Mouse (Mus musculus) brain, embryonic 14.5 days (tissue): ENCODE measurements around the gene Prkar2a.
A peak's percentile ranks its signal among the peaks of the same experiment; 100 is the strongest.

Experiments
- CTCF ChIP-seq: fragments of 200-500 bp; IDR thresholded peaks from 2 replicates; pipeline ENCODE4 v1.5.1; 2012; ENCODE audit warnings: inconsistent platforms, mild to moderate bottlenecking, moderate library complexity, borderline replicate concordance; ENCODE audit not compliant: insufficient read depth, insufficient read length; ENCODE audit errors: extremely low read depth
- POLR2A ChIP-seq: fragments of 200-500 bp; IDR thresholded peaks from 2 replicates; pipeline ENCODE4 v1.6.1; 2012; ENCODE audit warnings: mild to moderate bottlenecking, inconsistent platforms, borderline replicate concordance; ENCODE audit not compliant: poor library complexity, insufficient read depth, insufficient read length, severe bottlenecking; ENCODE audit errors: extremely low read depth

DNA sequence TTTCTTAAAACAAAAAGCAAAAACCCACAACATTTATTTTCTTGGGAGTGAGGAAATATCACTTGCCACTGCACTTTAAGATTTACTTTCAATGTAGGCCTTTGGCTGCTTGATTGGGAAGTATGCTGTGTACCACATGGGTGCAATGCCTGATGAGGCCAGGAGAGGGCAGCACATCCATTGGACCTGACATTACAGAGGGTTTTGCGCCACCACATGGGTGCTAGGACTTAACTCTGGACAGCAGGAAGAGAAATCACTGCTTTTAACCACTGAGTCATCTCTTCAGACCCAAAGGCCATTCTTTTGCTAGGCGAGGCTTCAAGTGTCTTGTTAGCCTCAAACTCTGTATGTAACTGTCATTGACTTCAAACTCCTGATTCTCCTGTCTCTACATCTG, 70.7 kb downstream of the Prkar2a start:
- TF ChIP-seq CTCF (peak; percentile 63; the same call in 1 of the 2 replicates), POLR2A (no peak)
